Mouse (Mus musculus) small intestine, adult 2 months (tissue): ENCODE data around the gene Esr2.

Experiments used
- CTCF ChIP-seq: fragments of 200-500 bp; IDR thresholded peaks from 2 replicates; pipeline ENCODE4 v1.5.1; 2012; ENCODE audit warnings: low read depth, mild to moderate bottlenecking, control low read depth, inconsistent platforms, low read length, moderate library complexity, mixed read lengths; ENCODE audit not compliant: insufficient replicate concordance, insufficient read length; ENCODE audit errors: extremely low read depth
- POLR2A ChIP-seq: fragments of 200-500 bp; IDR thresholded peaks from 2 replicates; pipeline ENCODE4 v1.6.1; 2012; ENCODE audit warnings: low read depth, mild to moderate bottlenecking, control low read depth, inconsistent platforms, low read length, moderate library complexity

DNA sequence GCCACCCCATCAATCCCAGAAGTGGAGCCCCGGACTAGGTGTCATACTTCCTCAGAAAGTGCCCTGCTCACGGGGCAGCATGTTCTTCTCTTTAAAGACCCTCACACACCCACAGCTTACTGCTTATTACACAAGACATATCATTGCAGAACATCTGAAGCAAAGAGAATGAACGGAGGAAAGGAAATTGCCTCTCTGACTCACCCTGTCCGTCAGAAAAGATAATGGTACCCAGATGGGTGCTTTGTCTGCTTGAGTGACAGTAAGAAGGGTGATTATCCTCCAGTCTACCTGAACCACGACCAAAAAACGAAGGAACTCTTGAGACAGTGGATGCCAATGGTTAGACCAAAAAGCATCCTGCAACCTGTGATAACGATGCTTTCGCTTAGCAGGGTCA is 4.4 kb upstream of the Esr2 start:
- TF ChIP-seq POLR2A (no peak), CTCF (no peak)
